Mouse (Mus musculus): ENCODE results near the gene Slc17a9. TPM values are rescaled to one million over a fixed set of nuclear protein-coding genes. Genes with fewer than 3 reads are reported as not detected.

The Slc17a9 gene
- polyA plus RNA-seq, 1 experiment from 2014 or later, result 0.52 TPM

Other genes starting within 250 kb of the Slc17a9 start
- gene Ntsr1, start 225.3 kb upstream of the Slc17a9 start, polyA plus RNA-seq (2016; fragmentation: Nextera tagmentation; extraction: Ambion mirVana), result 0.28 and 0.32 TPM in 2 replicates
- gene Mrgbp, start 144.0 kb upstream of the Slc17a9 start, polyA plus RNA-seq (2016; fragmentation: Nextera tagmentation; extraction: Ambion mirVana), result 38.9 and 45.5 TPM in 2 replicates
- gene Ogfr, start 136.0 kb upstream of the Slc17a9 start, polyA plus RNA-seq (2016; fragmentation: Nextera tagmentation; extraction: Ambion mirVana), result 91.8 and 94.8 TPM in 2 replicates
- gene Col9a3, start 127.5 kb upstream of the Slc17a9 start, polyA plus RNA-seq (2016; fragmentation: Nextera tagmentation; extraction: Ambion mirVana), result 52.2 and 56.5 TPM in 2 replicates
- 0.23 and 0.55 TPM in 2 replicates for gene Tcfl5, start 82.6 kb upstream of the Slc17a9 start, polyA plus RNA-seq (2016; fragmentation: Nextera tagmentation; extraction: Ambion mirVana)
- gene Dido1, start 15.3 kb upstream of the Slc17a9 start, polyA plus RNA-seq (2016; fragmentation: Nextera tagmentation; extraction: Ambion mirVana), result 32.0 and 33.6 TPM in 2 replicates
- 53.8 and 56.8 TPM in 2 replicates for gene Gid8, start 15.1 kb upstream of the Slc17a9 start, polyA plus RNA-seq (2016; fragmentation: Nextera tagmentation; extraction: Ambion mirVana)
- 7.1 and 8.2 TPM in 2 replicates for gene Bhlhe23, start 51.6 kb downstream of the Slc17a9 start, polyA plus RNA-seq (2016; fragmentation: Nextera tagmentation; extraction: Ambion mirVana)
- gene Ythdf1, start 195.7 kb downstream of the Slc17a9 start, polyA plus RNA-seq (2016; fragmentation: Nextera tagmentation; extraction: Ambion mirVana), result 62.4 and 64.7 TPM in 2 replicates
- 0.27 and 0.34 TPM in 2 replicates for gene Birc7, start 203.8 kb downstream of the Slc17a9 start, polyA plus RNA-seq (2016; fragmentation: Nextera tagmentation; extraction: Ambion mirVana)
- gene Nkain4, start 229.4 kb downstream of the Slc17a9 start, polyA plus RNA-seq (2016; fragmentation: Nextera tagmentation; extraction: Ambion mirVana), result 90.6 and 92.9 TPM in 2 replicates
- gene Arfgap1, start 242.0 kb downstream of the Slc17a9 start, polyA plus RNA-seq (2016; fragmentation: Nextera tagmentation; extraction: Ambion mirVana), result 95.1 and 101 TPM in 2 replicates